Mouse (Mus musculus) limb, embryonic 11.5 days (tissue): ENCODE measurements around the gene Pip5k1b. TPM values are rescaled to one million over a fixed set of nuclear protein-coding genes. Genes with fewer than 3 reads are reported as not detected.

Source experiments
- ATAC-seq: fragments of 200-750 bp; cut with Nextera tagmentation; 2 replicates; pipeline ENCODE4 v1.8.0; 2017; ENCODE audit warnings: low read depth; ENCODE audit not compliant: insufficient number of reproducible peaks, low FRiP score, low TSS enrichment
- DNase-seq: peaks from one replicate; pipeline ENCODE4 v3.0.0-alpha.2; 2015; ENCODE audit warnings: low spot score
- H3K27ac ChIP-seq: fragments of 300-500 bp; sonication (generic); replicated peaks from 2 replicates; pipeline ENCODE4 v1.5.1; 2014; ENCODE audit warnings: low read depth, mild to moderate bottlenecking, low read length
- H3K27me3 ChIP-seq: fragments of 300-500 bp; sonication (generic); 2 replicates; pipeline ENCODE4 v1.6.1; 2014; ENCODE audit warnings: mild to moderate bottlenecking, low read length, mixed read lengths; ENCODE audit not compliant: control insufficient read depth, insufficient read depth
- H3K36me3 ChIP-seq: fragments of 300-500 bp; sonication (generic); 2 replicates; pipeline ENCODE4 v1.6.1; 2014; ENCODE audit warnings: mild to moderate bottlenecking, low read length, moderate library complexity, mixed read lengths; ENCODE audit not compliant: control insufficient read depth, insufficient read depth
- H3K4me1 ChIP-seq: fragments of 300-500 bp; sonication (generic); 2 replicates; pipeline ENCODE4 v1.6.1; 2014; ENCODE audit warnings: low read length, mixed read lengths; ENCODE audit not compliant: control insufficient read depth, insufficient read depth
- H3K4me2 ChIP-seq: fragments of 300-500 bp; sonication (generic); 2 replicates; pipeline ENCODE4 v1.6.1; 2014; ENCODE audit warnings: low read depth, mild to moderate bottlenecking, moderate library complexity; ENCODE audit not compliant: severe bottlenecking
- H3K4me3 ChIP-seq: fragments of 300-500 bp; sonication (generic); 2 replicates; pipeline ENCODE4 v1.5.1; 2014; ENCODE audit warnings: low read depth, low read length
- H3K9ac ChIP-seq: fragments of 300-500 bp; sonication (generic); 2 replicates; pipeline ENCODE4 v1.6.1; 2014; ENCODE audit warnings: mild to moderate bottlenecking, low read length
- H3K9me3 ChIP-seq: fragments of 300-500 bp; sonication (generic); 2 replicates; pipeline ENCODE4 v1.6.1; 2016; ENCODE audit warnings: low read length; ENCODE audit not compliant: control insufficient read depth
- WGBS: fragments of 180-500 bp; shearing (Covaris S2); extraction: QIAGEN DNeasy Blood & Tissue Kit; methylation state at CpG from one replicate; pipeline ENCODE4 v1.1.7; 2014; 5-methylcytosine and 5-hydroxymethylcytosine counted together
- polyA plus RNA-seq: library from polyadenylated mRNA; unstranded; fragments of >200 nt; fragmentation: Nextera tagmentation; extraction: Ambion mirVana; gene quantifications from 2 replicates; pipeline ENCODE4 v1.2.1, GENCODE M21; 2014

Pip5k1b gene
- polyA plus RNA-seq, 1 experiment from 2014 or later, result 0.52 TPM

GRCm38 (mm10) chr19:24416975-24417658 is 138.6 kb downstream of the Pip5k1b start:
- Histone ChIP-seq H3K36me3 (no peaks in the 10 kb centered on the region), H3K9ac (no peak overlapping the region), H3K27me3 (no peaks in the 10 kb centered on the region), H3K4me3 (no peak overlapping the region), H3K9me3 (no peaks in the 10 kb centered on the region), H3K4me2 (no peak overlapping the region), H3K27ac (no peak overlapping the region), H3K4me1 (no peaks in the 10 kb centered on the region)
- DNase-seq (no peak), ATAC-seq (no peak)
- 88% methylated on average over 9 of the region's 9 CpGs for WGBS

GRCm38 (mm10) chr19:24415778-24416621 is 139.7 kb downstream of the Pip5k1b start:
- ATAC-seq (no peak), DNase-seq (no peak)
- Histone ChIP-seq H3K4me2 (no peak overlapping the region), H3K27ac (no peak overlapping the region), H3K27me3 (no peaks in the 10 kb centered on the region), H3K4me3 (no peak overlapping the region), H3K9ac (no peak overlapping the region), H3K9me3 (no peaks in the 10 kb centered on the region), H3K4me1 (no peaks in the 10 kb centered on the region), H3K36me3 (no peaks in the 10 kb centered on the region)
- 85% methylated on average over 8 of the region's 8 CpGs for WGBS

GRCm38 (mm10) chr19:24408863-24409564 is 146.7 kb downstream of the Pip5k1b start:
- H3K27me3 ChIP-seq, result no peaks in the 10 kb centered on the region
- no peak overlapping the region for H3K4me3 ChIP-seq
- H3K9ac ChIP-seq, result no peak overlapping the region
- WGBS, result 87% methylated on average over 11 of the region's 11 CpGs
- DNase-seq (no peak), ATAC-seq (no peak)
- no peak overlapping the region for H3K4me2 ChIP-seq
- no peak overlapping the region for H3K27ac ChIP-seq
- H3K4me1 ChIP-seq, result no peaks in the 10 kb centered on the region
- no peaks in the 10 kb centered on the region for H3K36me3 ChIP-seq
- no peaks in the 10 kb centered on the region for H3K9me3 ChIP-seq

GRCm38 (mm10) chr19:24404716-24405115 is 151.0 kb downstream of the Pip5k1b start:
- Histone ChIP-seq H3K27me3 (no peaks in the 10 kb centered on the region), H3K4me3 (no peak overlapping the region), H3K4me2 (no peak overlapping the region), H3K27ac (no peak overlapping the region), H3K9me3 (no peaks in the 10 kb centered on the region), H3K9ac (no peak overlapping the region), H3K36me3 (no peaks in the 10 kb centered on the region), H3K4me1 (no peaks in the 10 kb centered on the region)
- 85% methylated on average over 3 of the region's 3 CpGs for WGBS
- DNase-seq, result no peak
- ATAC-seq, result no peak

- Histone ChIP-seq H3K9me3 (no peaks in the 10 kb centered on the region), H3K36me3 (no peaks in the 10 kb centered on the region), H3K4me1 (no peaks in the 10 kb centered on the region), H3K9ac (no peak overlapping the region), H3K4me2 (no peak overlapping the region), H3K4me3 (no peak overlapping the region), H3K27me3 (no peaks in the 10 kb centered on the region), H3K27ac (no peak overlapping the region)
- no peak for DNase-seq
- WGBS, result 89% methylated on average over 6 of the region's 6 CpGs
- no peak for ATAC-seq
These were observed 152.4 kb downstream of the Pip5k1b start for GRCm38 (mm10) chr19:24403245-24403644.

GRCm38 (mm10) chr19:24393920-24394319 is 161.8 kb downstream of the Pip5k1b start:
- H3K27me3 ChIP-seq, result no peaks in the 10 kb centered on the region
- H3K9ac ChIP-seq, result no peak overlapping the region
- 83% methylated on average over 2 of the region's 2 CpGs for WGBS
- DNase-seq, result no peak
- no peak overlapping the region for H3K4me3 ChIP-seq
- H3K4me2 ChIP-seq, result no peak overlapping the region
- no peaks in the 10 kb centered on the region for H3K4me1 ChIP-seq
- no peak for ATAC-seq
- H3K27ac ChIP-seq, result no peak overlapping the region
- H3K36me3 ChIP-seq, result no peaks in the 10 kb centered on the region
- H3K9me3 ChIP-seq, result no peaks in the 10 kb centered on the region

- H3K4me1 ChIP-seq, result no peaks in the 10 kb centered on the region
- no peaks in the 10 kb centered on the region for H3K9me3 ChIP-seq
- WGBS, result 59% methylated on average over 9 of the region's 9 CpGs
- no peak overlapping the region for H3K4me2 ChIP-seq
- no peak for DNase-seq
- no peak overlapping the region for H3K4me3 ChIP-seq
- no peak for ATAC-seq
- H3K27ac ChIP-seq, result no peak overlapping the region
- H3K36me3 ChIP-seq, result no peaks in the 10 kb centered on the region
- H3K27me3 ChIP-seq, result no peaks in the 10 kb centered on the region
- H3K9ac ChIP-seq, result no peak overlapping the region
These were observed 164.0 kb downstream of the Pip5k1b start for GRCm38 (mm10) chr19:24391519-24392251.
